Mouse (Mus musculus) fat pad, adult 2 months (tissue): ENCODE data around the gene Hivep3.

Experiments
- DNase-seq: peaks from one replicate; pipeline ENCODE4 v3.0.0-alpha.2; 2011; ENCODE audit warnings: low read depth, low spot score; ENCODE audit errors: extremely low read depth

Hivep3 gene

GRCm38 (mm10) chr4:119759574-119760233 lies 26.1 kb downstream of the Hivep3 start:
- no peak for DNase-seq

- no peak for DNase-seq
Measured at GRCm38 (mm10) chr4:119760820-119761219, 27.2 kb downstream of the Hivep3 start.

DNA sequence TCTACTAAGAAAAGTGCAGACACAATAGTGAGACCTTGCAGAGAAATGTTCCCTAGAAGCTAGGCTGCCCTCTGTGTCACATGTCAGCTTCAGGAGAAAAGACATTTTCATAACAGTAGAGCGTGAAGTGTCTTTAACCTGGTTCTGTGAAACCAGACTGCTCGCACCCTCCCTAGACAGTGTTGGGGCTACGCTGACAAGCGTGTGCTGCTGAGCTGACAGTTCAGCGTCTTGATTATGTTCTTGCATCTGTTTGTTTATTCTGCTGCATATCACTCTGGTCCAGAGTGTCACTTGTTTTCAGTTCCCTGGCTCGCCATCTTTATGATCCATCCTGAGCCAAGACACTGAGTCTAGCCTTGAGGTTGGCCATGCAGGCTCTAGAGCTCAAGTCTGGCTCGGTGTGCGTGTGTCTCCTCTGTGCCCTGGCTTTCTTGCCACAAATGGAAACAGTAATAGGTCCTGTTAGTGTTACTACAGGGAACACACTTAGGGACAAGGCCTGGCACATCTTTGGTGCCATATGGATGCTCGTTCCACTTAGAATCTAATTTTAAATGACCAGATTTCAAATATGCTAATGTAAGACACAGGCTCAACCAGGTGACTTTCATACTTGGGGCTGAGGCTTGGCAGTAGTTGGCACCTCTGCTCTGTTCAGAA lies 28.0 kb downstream of the Hivep3 start:
- no peak for DNase-seq

- DNase-seq, result no peak
Measured at GRCm38 (mm10) chr4:119762171-119762570, 28.6 kb downstream of the Hivep3 start.

DNA sequence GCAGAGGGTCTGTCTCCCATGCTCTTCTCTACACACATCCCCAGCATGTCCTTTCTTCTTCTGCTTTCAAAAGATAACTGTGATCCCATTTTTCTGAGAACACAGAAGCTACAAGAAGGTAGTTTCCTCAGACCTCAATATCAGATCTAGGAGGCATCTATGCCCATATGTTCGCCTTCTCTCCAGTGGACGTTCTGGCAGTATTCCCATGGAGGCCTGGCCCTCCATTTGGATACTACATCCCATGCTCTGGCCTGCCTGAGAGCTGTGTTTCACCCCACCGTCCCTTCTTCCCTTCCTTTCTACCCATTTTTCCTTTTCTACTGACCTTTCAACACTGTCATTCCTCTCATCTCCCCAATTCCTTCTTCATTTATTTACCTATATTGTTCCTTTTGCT lies 34.5 kb downstream of the Hivep3 start:
- no peak for DNase-seq

- no peak for DNase-seq
Measured at GRCm38 (mm10) chr4:119775913-119776312, 42.3 kb downstream of the Hivep3 start.

DNA sequence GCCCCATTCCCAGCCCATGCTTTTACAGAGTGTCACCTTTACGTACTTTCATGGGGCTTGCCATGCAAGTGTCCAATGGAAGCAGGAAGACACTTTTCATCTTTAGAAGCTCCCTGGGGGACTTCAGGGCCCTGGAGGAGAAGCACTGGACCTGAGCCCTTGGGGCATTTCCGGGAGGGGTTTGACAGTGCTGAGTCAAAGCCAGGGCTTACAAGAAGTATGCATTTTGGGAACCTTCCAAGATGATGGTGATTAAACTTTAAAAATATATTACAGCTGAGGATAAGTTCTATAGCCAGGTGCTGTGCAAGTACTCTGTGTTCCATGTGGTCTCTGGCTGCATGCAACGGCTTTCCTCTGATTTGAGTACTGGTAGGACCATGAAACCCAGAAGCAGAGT lies 43.6 kb downstream of the Hivep3 start:
- no peak for DNase-seq

DNA sequence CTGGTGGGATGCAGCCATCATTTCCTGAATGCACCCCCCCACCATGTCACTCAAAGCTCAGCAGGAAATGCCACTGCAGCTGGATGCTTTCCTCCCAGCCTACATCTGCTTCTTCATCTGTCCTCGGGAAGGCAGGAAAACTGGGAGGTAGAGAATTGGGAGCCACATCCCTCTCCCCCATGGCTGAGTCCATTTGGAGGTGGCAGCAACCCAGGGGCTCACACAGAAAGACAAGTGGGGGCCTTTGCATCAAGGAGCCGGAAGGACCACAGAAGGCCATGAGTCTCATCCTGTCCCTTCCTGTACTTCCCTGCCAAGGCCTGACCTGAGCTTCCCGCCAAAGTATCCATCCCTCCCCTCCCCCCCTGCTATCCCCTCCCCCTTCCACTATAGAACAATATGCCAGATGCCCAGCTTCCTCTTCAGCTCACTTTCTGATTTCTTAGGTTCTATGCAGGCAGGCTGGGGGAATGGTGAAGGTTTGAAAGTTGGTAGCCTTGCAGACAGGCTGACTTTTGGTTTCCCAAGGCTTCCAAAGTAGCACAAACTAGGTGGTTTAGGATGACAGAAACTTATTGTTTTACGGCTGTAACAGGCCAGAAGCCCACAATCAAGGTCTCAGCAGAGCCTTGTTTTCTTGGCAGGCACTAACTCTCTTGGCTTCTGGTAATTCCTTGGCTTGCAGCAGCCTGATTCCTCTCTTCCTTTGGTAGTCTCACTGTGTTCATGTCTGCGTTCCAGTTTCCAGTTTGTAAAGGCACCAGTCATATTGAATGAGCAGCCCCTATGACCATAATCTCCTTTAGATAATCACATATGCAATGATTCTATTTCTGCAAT lies 46.2 kb downstream of the Hivep3 start:
- DNase-seq, result no peak

- DNase-seq, result no peak
Measured at GRCm38 (mm10) chr4:119780881-119781280, 47.3 kb downstream of the Hivep3 start.

- no peak for DNase-seq
Measured at GRCm38 (mm10) chr4:119784959-119785358, 51.4 kb downstream of the Hivep3 start.

- peak; percentile 90 for DNase-seq
Measured at GRCm38 (mm10) chr4:119786307-119786706, 52.7 kb downstream of the Hivep3 start.

- DNase-seq, result no peak
Measured at GRCm38 (mm10) chr4:119786721-119787120, 53.1 kb downstream of the Hivep3 start.

- no peak for DNase-seq
Measured at GRCm38 (mm10) chr4:119788746-119789145, 55.2 kb downstream of the Hivep3 start.

DNA sequence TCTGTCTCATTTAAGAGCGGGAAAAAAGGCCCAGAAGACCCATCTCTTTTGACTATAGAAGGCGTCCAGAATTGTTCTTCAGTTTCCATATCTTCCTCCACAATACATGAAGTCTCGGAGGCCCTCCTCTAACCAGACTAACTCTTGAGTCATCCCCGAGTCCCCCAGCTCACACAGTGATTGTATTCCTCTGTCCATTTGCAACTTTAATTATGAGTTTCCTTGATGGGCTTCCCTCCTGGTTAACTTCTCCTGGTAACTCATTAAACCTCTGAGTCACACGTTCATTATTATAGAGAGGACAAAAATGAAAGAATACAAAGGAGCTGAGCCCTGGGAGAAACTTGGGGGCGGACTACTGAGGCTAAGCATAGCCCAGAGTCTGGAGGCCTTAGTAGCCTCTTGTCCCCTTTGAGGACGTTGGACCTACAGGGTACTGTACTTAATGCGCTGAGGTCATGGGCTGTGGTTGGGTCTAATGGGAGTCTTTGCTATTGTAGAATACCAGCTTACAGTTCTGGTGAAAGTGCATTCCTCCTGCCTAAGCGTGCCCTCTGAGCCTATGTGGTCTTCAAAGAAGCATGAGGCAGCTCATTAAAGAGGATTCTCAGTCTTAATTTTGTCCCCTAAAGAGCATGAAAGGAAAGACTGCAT lies 56.0 kb downstream of the Hivep3 start:
- DNase-seq, result no peak

- DNase-seq, result no peak
Measured at GRCm38 (mm10) chr4:119798891-119799290, 65.3 kb downstream of the Hivep3 start.

- no peak for DNase-seq
Measured at GRCm38 (mm10) chr4:119806556-119806955, 73.0 kb downstream of the Hivep3 start.

DNA sequence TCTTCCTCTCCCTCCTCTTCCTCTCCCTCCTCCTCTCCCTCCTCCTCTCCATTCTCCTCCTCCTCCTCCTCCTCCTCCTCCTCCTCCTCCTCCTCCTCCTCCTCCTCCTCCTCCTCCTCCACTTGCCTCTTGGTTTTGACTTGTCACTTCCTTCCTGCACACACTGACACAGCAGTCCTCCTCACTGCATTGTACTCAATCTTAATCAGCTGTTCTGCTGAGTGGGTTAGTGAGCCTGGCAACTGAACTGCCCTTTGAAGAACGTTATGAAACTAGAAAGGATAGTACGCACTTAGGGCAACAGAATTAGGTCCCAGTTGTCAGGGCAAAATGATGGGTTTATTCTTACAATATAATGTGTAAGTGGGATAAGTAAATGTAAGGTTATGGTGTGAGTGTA lies 73.8 kb downstream of the Hivep3 start:
- DNase-seq, result no peak

DNA sequence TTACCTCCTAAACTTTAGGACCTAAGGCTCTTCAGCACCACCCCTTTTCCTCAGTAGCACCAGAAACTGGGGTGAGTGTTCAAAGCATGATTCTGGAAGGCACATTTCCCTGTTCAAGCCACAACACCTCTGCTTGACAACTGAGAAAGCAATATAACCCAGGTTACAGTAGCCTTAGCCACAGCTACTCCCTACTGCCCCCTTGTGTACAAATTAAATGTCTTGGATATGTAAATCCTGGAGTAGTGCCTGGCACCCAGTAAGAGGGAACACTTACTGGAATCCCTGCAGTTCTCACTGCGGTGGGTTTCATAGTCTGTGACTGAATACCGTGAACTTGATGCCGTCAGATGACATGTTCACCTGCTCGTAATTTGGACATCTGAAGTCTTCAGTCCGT lies 75.7 kb downstream of the Hivep3 start:
- DNase-seq, result no peak

GRCm38 (mm10) chr4:119812775-119813174 lies 79.2 kb downstream of the Hivep3 start:
- DNase-seq, result no peak

GRCm38 (mm10) chr4:119813500-119814184 lies 80.1 kb downstream of the Hivep3 start:
- DNase-seq, result no peak
